Mouse (Mus musculus) megakaryocyte, embryonic 14.5 days (primary cell): Measurements from ENCODE around the gene Gm13275.
"Not testable (repeated sequence)": the region's sequence is repeated elsewhere in the genome, so short reads cannot be mapped to it uniquely, and the experiment has no call there.

ENCODE experiments used
- FLI1 ChIP-seq: IDR thresholded peaks from 2 replicates; pipeline ENCODE4 v1.6.1; 2012; ENCODE audit warnings: low read length, inconsistent platforms, mixed read lengths
- GATA1 ChIP-seq: IDR thresholded peaks from 3 replicates; pipeline ENCODE4 v1.6.1; 2012; ENCODE audit warnings: mixed read lengths, low read length, inconsistent platforms, borderline replicate concordance

DNA sequence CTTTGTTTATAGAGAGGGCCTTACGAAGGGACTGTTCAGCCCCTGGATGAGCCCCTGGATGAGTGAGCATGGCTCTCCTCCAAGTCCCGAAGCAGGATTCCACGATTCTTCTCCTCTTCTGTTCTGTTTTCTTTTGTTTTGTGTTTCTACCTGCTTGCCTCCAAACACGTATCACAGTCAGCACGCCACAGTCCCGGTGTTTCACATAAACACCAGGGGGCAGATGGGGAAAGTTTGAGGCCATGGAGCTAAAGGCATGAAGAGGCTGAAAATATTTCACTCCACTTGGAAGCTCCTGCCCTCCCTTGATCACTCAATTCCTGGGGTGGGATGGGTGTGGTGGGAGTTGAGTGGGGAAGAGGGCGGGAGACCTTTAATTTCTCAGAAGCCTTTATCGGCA lies 32.5 kb upstream of the Gm13275 start:
- not testable (repeated sequence) for TF ChIP-seq GATA1, FLI1
